Mouse (Mus musculus): ENCODE measurements around the gene Nfe2l2.

DNA sequence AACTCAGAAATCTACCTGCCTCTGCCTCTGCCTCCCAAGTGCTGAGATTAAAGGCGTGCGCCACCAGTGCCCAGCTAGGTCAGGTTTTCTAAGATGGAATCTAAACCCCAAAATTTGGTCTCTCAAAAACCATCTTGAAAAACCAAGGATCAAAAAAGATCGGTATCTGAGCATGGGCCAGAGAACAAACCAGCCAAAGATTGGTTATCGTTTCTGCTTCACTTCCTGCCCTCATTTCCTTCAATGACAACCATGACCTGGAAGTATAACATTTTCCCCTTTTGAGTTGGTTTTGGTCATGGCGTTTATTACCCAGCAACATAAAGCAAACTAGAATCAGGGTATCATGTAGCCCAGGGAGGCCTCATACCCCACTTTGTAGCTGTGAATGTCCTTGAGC is 47.5 kb downstream of the Nfe2l2 start:
- TF ChIP-seq CTCF (IDR thresholded peaks at IDR 0.05; ENCODE audit: extremely low read depth, insufficient read depth, low read length) (no peak), POLR2A (IDR thresholded peaks at IDR 0.05; ENCODE audit: extremely low read depth, insufficient read depth, low read length) (no peak)
